Mouse (Mus musculus) left cerebral cortex, postnatal 25 days (tissue): ENCODE measurements around the gene Ckap4. TPM values are rescaled to one million over a fixed set of nuclear protein-coding genes. Genes with fewer than 3 reads are reported as not detected.
A peak's percentile ranks its signal among the peaks of the same experiment; 100 is the strongest.

Source experiments
- DNase-seq, 2 experiments: peaks; one replicate each; pipeline ENCODE4 v3.0.0; 2022; ENCODE audit warnings: low spot score in 2 of 2, mixed read lengths in 1 of 2
- intact Hi-C: fragments of 180-260 bp; cut with DNase I; formaldehyde crosslinking; loops from one replicate; pipeline ENCODE4 v1.15.1; 2025
- total RNA-seq, 2 experiments: library from RNA; stranded (reverse); gene quantifications; 2 replicates each; pipeline ENCODE4 v1.2.3; 2021

Ckap4 gene
- total RNA-seq, 2 experiments from 2014 or later, result 22.8 to 25.2 TPM

DNA sequence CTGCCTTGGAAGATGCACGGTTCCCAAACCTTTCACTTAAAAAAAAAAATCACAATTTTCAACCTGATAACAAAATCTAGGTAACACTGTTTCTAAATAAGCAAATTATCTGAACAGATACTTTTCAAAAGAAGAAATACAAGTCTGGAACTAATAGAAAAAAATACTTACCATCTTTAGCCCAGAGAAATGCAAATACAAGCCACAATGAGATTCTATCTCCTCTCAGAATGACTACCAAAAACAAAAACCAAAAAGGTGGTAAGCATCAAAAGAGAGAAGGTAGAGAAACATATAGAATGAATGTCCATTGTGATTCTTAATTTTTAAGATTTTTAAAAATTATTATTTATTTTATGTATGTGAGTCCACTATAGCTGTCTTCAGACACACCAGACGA, 18.6 kb upstream of the Ckap4 start:
- intact Hi-C loops, result no loop called here
- DNase-seq, result no peak

DNA sequence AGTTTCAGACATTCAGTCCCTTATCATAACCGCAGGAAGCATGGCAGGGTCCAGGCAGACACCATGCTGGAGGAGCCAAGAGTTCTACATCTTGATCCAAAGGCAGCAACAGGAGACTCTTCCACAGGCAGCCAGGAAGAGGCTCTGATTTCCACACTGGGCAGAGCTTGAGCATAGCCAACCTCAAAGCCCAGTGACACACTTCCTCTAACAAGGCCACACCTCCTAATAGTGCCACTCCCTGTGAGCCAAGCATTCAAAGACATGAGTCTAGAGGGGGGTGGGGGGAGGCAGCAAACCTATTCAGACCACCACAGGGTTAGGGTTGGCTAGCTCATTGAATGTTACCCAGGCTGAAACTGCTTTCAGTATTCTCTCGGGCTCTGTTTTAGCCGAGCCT, 18.0 kb upstream of the Ckap4 start:
- DNase-seq, result no peak
- intact Hi-C loops, result no loop called here

DNA sequence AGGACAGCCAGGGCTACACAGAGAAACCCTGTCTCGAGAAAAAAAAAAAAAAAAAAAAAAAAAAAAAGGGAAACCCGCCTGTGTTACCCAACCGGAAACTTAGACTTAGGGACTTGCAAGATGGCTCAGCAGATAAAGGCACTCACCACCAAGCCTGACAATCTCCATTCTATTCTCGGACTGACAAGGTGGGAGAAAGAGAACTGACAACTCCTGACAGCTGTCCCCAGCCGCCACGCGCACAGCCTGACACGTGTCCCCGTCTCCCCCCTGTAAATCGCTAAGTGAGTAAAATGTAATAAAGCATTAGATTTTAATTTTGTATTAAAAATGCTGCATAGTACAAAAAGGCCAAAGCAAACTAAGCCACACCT, 16.0 kb upstream of the Ckap4 start:
- no peak for DNase-seq
- intact Hi-C loops, result no loop called here

DNA sequence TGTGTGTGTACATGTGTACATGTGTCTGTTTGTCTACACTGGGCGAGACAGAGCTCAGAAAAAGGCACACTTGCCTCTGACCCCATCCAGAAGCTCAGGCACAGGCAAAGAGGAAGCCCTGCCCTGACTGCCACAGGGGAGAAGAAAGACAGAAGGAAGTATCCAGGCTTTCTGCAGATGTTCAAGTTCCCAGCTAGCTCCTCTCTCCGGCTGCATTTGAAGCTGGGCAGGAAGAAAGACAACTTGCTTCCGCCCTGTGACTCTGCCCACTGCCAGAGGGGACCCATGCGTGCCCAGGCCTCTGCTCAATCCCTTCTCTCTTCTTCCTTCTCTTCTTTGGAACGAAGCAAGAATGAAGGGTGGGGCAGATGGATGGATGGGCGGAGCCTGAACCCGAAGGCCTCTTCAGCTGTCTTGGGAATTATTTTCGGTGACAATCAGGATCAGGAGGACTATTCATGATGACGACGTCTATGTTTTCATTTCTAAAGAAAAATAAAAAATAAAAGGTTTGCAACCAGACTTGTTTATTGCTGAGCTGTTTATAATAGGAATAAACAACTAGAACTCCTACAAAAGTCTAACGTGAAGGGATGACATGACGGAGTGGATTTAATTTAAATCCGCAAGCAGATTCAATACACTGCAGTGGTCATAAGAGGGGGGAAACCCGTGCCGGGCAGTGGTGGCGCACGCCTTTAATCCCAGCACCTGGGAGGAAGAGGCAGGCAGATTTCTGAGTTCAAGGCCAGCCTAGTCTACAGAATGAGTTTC, 15.5 kb upstream of the Ckap4 start:
- intact Hi-C loops, result no loop called here
- DNase-seq, result no peak

DNA sequence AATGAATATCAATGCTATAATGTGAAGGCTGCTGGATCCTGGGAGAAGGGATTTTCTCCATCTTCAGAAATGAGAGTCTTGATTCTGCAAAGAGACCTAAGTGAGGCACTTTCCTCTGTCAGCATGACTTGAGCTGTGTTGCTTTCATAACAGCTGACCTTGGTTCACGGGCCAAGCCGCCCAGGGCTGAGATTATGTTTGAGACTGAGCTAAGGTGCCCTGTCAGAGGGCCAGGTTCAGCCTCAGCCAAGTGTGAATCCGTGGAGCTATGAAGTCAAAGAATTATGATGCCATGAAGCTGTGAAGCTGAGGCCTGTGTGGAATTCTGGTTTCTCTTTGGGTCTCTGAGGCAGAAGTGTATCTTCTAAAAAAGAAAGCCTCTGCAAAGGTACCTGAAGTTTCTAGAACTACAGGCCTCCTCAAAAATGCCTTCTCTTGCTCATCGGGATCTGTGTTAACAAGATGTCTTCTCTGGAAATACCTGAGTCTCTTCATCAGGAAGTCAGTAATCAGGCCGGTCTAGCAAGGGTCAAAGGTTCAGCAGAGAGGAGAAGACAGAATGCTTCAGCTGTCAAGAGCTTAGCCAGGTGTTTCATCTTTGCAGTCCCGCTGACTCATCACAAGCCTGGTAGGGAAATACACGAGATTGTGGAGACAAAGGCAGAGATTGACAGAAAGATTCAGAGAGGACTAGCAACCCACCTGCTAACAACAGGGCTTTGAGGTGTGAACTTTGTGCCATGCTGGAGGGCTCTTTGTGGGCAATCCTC, 11.2 kb upstream of the Ckap4 start:
- intact Hi-C loops, result no loop called here
- no peak for DNase-seq

DNA sequence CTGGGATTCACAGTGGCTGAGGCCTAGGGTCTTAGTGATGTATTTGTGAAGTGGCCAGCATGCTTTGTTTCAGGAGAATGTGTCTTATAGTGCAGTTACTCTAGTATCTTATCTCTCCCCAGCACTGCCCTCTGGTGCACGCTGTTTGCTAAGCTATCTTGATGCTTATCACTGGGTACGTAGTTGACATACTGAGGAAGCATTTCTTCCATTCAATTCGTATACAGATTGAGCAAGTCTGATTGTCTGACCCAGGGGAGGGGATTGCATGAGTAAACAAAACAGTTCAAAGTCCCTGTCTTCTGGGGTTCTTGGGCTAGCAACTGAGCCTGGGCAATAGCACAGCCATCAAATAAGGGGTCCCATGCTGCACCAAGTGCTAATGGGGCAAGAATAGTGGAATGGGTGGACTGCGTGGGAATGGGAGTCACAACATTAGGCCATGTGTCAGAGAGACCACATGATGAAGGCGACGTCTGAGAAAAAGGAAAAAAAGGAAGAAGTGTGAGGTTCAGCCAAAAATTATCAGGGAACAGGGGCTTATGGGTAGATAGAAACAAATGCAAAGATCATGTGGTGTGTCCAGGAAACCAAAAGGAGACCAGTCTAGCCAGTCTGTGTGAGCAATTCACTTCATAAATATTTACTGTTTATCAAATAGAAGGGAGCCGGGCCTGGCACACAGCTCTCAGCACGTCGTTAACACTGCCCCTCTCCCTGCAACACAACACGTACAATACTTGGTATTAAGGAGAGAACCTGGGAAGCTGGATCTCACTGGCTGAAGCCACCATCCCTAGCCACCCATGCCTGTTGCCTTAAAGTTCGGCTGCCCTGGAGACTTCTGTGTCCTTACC, 9.2 kb upstream of the Ckap4 start:
- DNase-seq, result no peak
- intact Hi-C loops, result no loop called here

DNA sequence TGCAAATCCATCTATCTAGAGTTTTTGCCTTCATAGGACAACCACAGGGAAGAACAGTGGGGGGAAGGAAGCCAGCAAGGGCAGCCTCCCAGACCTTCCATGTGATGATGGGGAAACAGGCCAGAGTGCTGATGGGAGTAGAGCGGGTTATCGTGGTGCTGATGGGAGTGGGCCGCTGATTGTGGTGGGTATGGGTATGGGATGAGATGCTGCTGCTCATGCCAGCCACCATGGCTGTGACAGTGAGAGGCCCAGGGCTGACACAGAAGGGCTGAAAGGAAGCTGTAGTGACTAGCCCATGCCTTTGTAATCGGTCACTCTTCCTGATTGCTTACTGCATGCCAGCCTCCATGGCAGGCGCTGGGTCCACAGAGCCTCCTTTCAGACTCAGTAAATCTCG, 5.8 kb upstream of the Ckap4 start:
- intact Hi-C loops, result no loop called here
- no peak for DNase-seq

DNA sequence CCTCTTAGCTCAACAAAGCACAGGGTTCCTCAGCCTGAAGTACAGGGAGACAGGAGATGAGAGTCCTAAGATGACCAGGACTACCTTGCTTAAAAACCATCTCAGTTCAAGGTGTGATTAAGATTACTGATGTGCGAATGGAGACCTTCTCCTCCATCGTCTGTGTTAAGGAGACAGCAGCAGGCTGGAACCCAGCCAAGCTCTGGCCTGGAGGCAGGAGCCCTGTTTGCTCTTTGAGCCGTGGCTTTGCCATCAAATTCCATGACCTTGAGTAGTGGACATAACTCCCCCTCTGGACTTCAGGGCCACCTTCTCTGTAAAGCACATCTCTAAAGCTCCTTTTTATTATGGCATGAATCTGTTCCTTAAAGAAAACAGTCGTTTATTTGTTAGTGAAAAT, 2.0 kb upstream of the Ckap4 start:
- intact Hi-C loops, result no loop called here
- no peak for DNase-seq

DNA sequence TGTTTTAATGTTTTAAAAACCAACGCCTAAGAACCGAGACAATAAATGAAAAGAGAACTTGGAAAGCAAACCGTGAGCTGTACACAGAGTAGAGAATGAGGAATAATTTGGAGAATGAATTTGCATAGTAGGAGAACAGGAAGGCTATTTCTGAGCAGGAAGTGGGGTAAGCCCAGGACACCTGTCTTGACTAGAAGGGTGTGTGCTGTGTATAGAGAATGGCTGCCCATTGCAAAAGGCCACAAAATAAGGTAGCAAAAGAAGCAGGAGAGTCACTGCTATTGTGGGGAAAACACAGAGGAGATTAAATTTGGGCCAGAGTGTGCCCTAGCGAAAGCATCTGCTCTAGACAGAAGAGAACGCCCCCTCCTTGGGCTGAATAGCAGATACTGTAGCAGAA, 1.6 kb upstream of the Ckap4 start:
- intact Hi-C loops, result no loop called here
- DNase-seq, result peak in 1 of 2 experiments; percentile 50

DNA sequence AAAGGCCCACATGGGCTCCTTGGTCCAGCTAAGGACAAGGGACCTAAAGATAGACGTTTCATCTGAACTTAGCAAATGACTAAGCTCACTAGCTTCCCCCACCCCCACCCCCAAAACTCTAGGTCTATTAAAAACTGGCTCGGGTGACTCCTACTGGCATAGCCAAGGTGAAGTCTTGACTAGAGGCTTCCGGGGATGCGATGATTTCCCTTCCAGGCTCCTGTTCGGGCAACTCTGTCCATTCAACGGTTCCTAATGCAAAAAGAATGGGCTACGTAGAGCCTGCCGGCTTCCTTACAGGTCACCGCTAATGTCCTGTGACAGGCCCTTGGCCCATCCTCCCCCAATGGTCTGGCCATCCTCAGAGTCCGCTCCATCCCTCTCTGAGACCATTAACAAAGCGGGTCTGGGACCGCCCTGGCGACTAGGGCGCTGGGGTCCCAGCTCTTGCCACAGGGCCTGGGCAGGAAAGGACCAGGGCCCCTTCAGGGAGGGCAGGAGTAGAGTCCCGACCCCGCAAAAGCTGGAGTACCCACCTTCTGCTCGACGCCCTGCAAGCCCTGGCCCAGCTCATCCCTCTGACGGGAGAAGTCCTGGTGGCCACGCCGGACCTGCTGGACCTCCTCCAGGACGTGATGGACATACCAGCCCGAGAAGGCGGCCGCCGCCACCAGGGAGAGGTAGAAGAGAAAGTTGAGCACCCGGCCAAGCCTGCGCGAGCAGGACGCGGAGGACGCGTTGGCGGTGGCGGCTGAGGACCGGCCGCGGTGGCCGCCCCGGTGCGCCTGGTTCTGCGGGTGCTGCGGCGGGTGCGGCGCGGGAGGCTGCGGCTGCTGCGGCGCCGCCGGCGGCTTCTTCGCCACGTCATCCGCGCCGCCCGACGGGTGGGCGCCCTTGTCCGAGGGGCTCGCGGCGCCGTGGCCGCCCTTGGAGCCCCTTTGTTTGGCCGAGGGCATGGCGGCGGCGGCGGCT, 665 bp downstream of the Ckap4 start:
- peak; percentile 38 to 45 for DNase-seq
- intact Hi-C loops, result loop anchor here (5.0 kb wide), 2 partner anchors 44 to 89 kb away; partner anchors contain the start of genes Polr3b and Tcp11l2

DNA sequence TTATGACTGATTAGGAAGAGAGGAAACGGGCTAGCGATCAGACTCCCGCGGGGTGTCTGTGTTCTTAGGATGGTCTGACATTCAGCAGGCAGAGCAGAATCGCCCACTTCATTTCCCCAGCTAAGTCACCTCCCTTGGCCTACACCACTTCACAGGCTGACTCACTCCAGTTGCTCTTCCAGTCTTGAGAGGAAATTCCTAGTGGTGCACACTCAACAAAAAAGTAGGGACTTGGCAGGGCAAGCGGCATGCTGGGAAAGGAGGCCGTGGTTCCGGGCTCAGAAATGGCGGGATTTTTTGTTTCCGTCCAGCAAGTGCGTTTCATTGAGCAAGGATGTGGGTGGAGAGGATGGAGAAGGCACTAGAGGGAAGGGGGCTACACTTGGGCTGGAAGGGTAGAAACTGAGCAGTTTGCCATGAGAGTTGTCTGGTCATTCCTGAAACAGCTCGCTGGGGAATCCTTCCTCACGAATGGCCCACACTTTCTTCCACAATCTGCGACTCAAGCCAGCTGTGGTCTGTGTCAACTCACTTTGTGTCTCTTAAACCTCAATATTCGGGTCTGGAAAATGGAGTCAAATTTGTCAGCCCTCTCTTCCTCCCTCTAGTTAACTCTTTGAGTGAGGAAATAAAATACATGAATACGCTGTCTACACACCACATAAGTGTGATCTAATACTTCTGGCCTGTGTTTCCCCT, 1.5 kb downstream of the Ckap4 start:
- intact Hi-C loops, result loop anchor here (5.0 kb wide), 2 partner anchors 45 to 90 kb away; partner anchors contain the start of genes Polr3b and Tcp11l2
- peak in 1 of 2 experiments; percentile 77 for DNase-seq

DNA sequence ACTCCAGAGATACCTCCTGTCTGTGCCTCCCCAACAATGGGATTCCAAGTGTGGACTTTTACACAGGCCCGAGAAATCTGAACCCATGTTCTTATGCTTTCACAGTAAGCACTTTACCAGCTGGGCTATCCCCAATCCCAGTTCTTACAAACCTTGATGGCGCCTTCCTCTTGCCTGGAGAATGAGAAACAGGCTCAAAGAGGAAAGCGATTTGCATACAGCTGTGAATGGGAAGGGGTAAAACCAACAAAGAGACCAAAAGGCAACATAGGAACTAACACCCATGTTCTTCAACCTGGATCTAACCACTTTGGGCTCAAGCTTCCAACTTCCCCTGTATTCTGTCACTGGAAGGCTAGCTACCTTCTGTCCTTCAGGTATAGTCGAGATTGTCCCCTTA, 2.3 kb downstream of the Ckap4 start:
- intact Hi-C loops, result loop anchor here (5.0 kb wide), 2 partner anchors 46 to 91 kb away; partner anchors contain the start of genes Polr3b and Tcp11l2
- no peak for DNase-seq

DNA sequence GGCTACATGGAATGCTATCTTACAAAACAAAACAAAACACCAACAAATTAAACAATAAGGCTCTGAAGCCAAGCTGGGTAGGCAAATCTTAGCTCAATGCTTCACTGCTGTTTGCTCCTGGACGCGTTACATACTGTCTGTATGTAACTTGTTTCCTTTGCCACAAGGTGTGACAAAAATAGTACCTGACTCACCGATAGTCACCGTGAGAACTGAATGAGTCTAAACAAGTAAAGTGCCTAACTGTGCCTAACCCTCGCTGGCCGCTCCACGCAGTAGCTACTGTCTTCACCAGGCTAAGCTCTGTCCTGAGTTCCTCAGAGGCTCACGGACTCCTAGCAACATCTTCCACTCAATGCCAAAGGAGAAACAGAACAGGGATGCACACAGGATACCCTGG, 3.5 kb downstream of the Ckap4 start:
- intact Hi-C loops, result loop anchor here (5.0 kb wide), 2 partner anchors 47 to 92 kb away; partner anchors contain the start of genes Polr3b and Tcp11l2
- no peak for DNase-seq

DNA sequence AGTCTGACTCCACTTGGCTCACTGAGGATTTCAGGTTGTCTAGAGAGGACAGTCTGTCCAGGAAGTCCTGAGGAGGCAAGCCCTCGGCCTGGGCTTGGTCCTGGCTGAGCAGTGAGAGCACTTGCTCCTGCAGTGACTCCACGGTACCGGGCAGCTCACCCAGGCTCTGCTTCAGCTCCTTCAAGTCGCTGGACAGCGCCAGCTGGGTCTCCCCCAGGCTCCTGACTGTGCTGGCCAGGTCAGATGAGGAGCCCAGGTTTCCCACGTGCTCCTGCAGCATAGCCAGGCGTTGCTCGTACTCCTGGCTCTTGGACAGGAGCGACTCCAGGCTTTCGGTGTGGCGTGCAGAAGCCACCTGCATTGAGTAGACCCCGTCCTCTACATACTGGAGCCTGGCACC, 6.2 kb downstream of the Ckap4 start:
- intact Hi-C loops, result no loop called here
- DNase-seq, result no peak

DNA sequence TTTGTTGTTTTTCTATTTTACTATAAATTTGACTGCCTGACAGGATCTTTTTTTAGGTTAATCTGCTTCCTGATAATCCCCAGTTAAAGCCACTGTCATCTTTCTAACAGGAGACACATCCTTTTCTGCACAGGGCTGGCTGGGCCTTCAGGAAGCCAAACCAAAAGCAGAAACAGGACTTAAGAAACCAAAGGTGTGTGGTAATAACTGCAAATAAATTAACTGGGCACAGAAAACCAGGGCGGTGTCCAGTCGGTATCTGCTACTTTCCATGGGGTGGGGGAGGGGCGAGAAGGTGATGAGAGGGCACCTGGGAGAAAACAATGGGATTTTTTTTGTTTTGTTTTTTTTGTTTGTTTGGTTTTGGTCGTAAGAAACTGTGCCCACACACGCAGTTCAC, 6.8 kb downstream of the Ckap4 start:
- intact Hi-C loops, result no loop called here
- no peak for DNase-seq

DNA sequence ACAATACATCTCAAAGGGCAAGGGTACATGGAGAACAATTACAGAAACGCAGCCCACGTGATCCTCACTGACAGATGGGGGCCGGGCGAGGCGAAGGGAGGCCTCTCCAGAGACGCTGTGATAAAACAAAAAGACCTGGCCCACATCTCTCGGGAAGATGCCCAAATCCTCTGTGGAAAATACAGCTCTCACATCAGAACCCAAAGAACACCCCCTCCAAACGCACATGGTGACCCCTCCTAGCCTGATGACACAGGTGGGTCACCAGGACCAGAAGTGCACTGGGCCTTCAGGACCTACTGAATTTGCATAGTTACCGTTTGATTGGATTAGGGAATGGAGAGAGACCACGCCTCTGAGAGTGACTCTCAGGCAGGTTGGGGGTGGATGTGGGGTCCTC, 7.4 kb downstream of the Ckap4 start:
- DNase-seq, result no peak
- intact Hi-C loops, result no loop called here

DNA sequence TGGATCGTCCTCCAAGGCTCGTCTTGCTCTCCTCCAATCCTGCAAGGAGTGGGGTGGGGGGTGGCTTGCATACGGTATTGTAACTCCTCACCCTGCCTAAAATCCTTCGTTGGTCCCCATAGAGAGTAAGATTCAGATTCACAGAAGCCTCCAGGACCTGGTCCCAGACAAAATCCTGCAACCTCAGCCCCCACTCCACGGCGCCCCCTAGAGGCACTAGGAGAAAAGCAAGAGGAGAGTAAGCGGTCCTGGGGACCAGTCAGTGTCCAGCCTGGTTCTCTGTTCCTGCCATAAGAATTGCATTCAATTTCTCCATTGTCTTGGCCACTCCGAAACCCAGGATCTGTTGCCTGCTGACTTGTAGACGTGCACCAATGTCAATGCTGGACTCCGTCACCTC, 10.2 kb downstream of the Ckap4 start:
- intact Hi-C loops, result no loop called here
- DNase-seq, result no peak

DNA sequence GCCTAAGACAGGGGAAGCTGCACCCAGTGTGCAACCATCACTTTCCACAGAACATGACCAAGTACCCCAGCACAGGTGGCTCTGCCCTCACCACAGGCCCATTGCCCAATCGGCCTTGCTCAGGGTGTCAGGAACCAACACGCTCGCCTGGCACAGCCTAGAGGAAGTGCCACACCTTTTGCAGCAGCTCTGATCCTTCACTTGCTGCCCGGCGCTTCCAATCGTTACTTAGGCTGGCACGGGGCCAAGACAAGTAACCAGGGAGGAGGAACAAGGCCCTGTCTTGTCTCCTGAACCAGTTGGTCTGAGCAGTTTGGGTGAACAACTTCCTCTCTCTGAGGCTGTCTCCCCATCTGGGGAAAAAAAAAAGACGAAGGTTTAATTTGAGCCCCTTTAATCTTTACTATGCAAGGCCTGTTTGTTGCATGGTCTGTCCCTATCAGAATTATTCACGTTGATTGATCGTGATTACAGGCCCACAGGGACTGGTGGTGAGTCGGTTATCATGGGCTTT, 17.4 kb downstream of the Ckap4 start:
- peak in 1 of 2 experiments; percentile 12 for DNase-seq
- intact Hi-C loops, result loop anchor here (5.0 kb wide), 2 partner anchors 61 to 531 kb away; partner anchors contain the start of gene Tcp11l2
